Mouse (Mus musculus) forebrain, embryonic 10.5 days (tissue): ENCODE data around the gene Gzmk. TPM values are rescaled to one million over a fixed set of nuclear protein-coding genes. Genes with fewer than 3 reads are reported as not detected.
"Not testable (repeated sequence)": the region's sequence is repeated elsewhere in the genome, so short reads cannot be mapped to it uniquely, and the experiment has no call there.

Experiments used
- DNase-seq: peaks from one replicate; pipeline ENCODE4 v3.0.0-alpha.2; 2017; ENCODE audit warnings: low spot score; ENCODE audit errors: extremely low spot score
- H3K27ac ChIP-seq: fragments of 300-500 bp; sonication (generic); 2 replicates; pipeline ENCODE4 v1.5.1; 2016; ENCODE audit warnings: mild to moderate bottlenecking
- H3K27me3 ChIP-seq: fragments of 300-500 bp; sonication (generic); 2 replicates; pipeline ENCODE4 v1.6.1; 2016; ENCODE audit warnings: mild to moderate bottlenecking; ENCODE audit not compliant: poor library complexity, severe bottlenecking
- H3K36me3 ChIP-seq: fragments of 300-500 bp; sonication (generic); replicated peaks from 2 replicates; pipeline ENCODE4 v1.6.1; 2016; ENCODE audit warnings: mild to moderate bottlenecking, moderate library complexity
- H3K4me1 ChIP-seq: fragments of 300-500 bp; sonication (generic); 2 replicates; pipeline ENCODE4 v1.6.1; 2016
- H3K4me3 ChIP-seq: fragments of 300-500 bp; sonication (generic); 2 replicates; pipeline ENCODE4 v1.5.1; 2016; ENCODE audit warnings: mild to moderate bottlenecking, moderate library complexity
- H3K9me3 ChIP-seq: fragments of 300-500 bp; sonication (generic); 2 replicates; pipeline ENCODE4 v1.6.1; 2016; ENCODE audit warnings: mild to moderate bottlenecking, moderate library complexity
- whole genome bisulfite sequencing: fragments of 180-500 bp; shearing (Covaris S2); methylation state at CpG from one replicate; pipeline ENCODE4 v1.1.7; 2016; 5-methylcytosine and 5-hydroxymethylcytosine counted together
- polyA plus RNA-seq: library from polyadenylated mRNA; unstranded; fragments of >200 nt; fragmentation: Nextera tagmentation; extraction: Ambion mirVana; gene quantifications from 2 replicates; pipeline ENCODE4 v1.2.1, GENCODE M21; 2016

The Gzmk gene
- not detected in 2 replicates for polyA plus RNA-seq

DNA sequence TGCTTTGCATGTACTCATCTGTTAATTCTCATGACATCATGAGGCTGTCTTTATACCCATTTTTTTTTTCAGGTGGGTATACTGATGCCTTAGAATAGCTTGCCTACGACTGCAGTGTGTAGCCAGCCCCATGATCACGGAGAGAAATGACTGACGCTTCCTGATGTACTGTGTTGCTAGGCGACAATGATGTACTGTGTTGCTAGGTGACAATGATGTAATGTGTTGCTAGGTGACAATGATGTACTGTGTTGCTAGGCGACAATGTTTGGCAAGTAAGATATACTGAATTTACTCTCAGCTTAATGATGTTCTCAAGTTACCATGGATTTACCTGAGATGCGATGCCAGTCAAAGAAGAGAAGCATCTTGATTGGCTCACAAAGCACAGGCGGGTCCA lies at the start of gene Gzmk:
Gene Gzmk (minus strand): TSS at position 98 of the 400 bp plus-strand sequence.
- H3K4me3 ChIP-seq: no peak within 1 kb of the TSS
- WGBS: 65% methylated on average over 7 of the region's 7 CpGs
- no peaks in the 10 kb centered on the region for H3K36me3 ChIP-seq
- no peaks in the 10 kb centered on the region for H3K9me3 ChIP-seq
- H3K27me3 ChIP-seq: no peaks in the 10 kb centered on the region
- no peak within 1 kb of the TSS for H3K27ac ChIP-seq
- DNase-seq: peak; percentile 14
- peaks cover 8% of the 10 kb centered on the region for H3K4me1 ChIP-seq

DNA sequence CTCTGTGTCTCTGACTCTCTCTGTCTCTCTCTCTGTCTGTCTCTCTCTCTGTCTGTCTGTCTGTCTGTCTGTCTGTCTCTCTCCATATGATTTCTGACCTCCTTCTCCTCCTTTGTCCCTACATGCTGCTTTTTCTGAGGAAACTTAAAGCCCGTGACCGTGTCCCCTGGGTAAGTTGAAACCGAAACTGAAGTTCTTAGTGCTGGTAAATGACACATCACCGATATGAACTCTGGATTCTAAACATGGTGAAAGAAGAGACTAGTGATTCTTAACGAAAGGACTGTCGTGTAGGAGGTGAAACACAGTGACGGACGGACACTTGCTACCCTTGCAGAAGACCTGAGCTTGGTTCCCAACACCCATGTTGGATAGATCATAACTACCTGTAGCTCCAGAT lies 45.5 kb upstream of the Gzmk start:
- Histone ChIP-seq H3K27me3 (no peaks in the 10 kb centered on the region), H3K27ac (no peak overlapping the region), H3K9me3 (no peaks in the 10 kb centered on the region), H3K36me3 (no peaks in the 10 kb centered on the region), H3K4me3 (no peak overlapping the region), H3K4me1 (peaks cover 10% of the 10 kb centered on the region)
- DNase-seq: no peak
- WGBS: 91% methylated on average over 8 of the region's 8 CpGs

DNA sequence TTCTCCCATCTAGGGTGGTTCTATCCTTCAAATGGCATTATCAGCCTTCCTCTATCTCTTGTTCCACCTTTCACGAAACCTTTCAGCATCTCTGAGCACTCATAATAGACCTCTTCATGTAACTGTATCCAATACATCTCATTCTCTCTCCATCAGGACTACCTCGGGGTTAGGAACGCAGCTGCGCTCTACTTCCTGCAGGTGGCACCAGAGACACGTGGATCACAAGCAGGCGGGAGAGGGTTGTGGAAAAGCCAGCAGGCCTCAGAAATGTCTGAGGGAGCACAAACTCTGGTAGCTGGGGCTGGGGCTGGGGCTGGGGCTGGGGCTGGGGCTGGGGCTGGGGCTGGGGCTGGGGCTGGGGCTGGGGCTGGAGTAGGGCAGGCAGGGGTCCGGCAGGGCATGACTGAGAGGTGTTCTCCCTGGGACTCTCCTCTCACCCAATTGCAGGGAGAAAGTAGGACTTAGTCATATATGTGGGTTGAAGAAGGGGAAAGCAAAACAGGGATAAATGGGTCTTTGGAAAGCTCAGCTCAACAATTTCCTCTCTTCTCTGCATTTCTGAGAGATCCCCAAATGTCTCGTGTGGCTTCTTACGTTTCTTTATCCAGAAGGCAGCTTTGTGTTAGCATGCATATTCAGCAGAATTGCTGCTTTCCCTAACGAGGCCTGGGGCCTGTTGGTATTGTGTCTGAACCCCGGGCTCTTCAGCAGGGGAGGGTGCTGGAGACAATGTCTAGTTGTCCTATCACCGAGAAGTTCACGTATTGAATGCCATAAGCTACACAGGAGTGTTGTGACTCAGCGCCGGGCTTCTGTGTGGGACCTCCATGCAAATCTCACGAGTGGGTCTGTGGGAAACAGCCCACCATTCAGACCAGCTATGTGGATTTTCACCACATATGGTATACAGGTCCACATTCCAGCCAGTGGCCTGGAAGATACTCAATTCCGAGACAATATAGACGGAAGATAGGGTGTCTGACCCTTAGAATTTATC lies 44.4 kb upstream of the Gzmk start:
- WGBS: 44% methylated on average over 18 of the region's 18 CpGs
- H3K9me3 ChIP-seq: no peaks in the 10 kb centered on the region
- H3K27me3 ChIP-seq: no peaks in the 10 kb centered on the region
- no peaks in the 10 kb centered on the region for H3K36me3 ChIP-seq
- peak overlapping the region; percentile 79 for H3K27ac ChIP-seq
- no peak overlapping the region for H3K4me3 ChIP-seq
- DNase-seq: peak; percentile 83
- peaks cover 10% of the 10 kb centered on the region for H3K4me1 ChIP-seq

GRCm38 (mm10) chr13:113267204-113267603 lies 41.5 kb upstream of the Gzmk start:
- H3K36me3 ChIP-seq: no peaks in the 10 kb centered on the region
- no peaks in the 10 kb centered on the region for H3K9me3 ChIP-seq
- DNase-seq: no peak
- WGBS: 92% methylated on average over 3 of the region's 3 CpGs
- H3K4me1 ChIP-seq: peaks cover 10% of the 10 kb centered on the region
- H3K4me3 ChIP-seq: no peak overlapping the region
- no peak overlapping the region for H3K27ac ChIP-seq
- H3K27me3 ChIP-seq: no peaks in the 10 kb centered on the region

- Histone ChIP-seq H3K4me1 (peaks cover 10% of the 10 kb centered on the region), H3K27ac (no peak overlapping the region), H3K27me3 (no peaks in the 10 kb centered on the region), H3K36me3 (no peaks in the 10 kb centered on the region), H3K4me3 (no peak overlapping the region), H3K9me3 (no peaks in the 10 kb centered on the region)
- DNase-seq: peak; percentile 78
- 34% methylated on average over 9 of the region's 9 CpGs for WGBS
Measured at GRCm38 (mm10) chr13:113266495-113266951, 40.8 kb upstream of the Gzmk start.

DNA sequence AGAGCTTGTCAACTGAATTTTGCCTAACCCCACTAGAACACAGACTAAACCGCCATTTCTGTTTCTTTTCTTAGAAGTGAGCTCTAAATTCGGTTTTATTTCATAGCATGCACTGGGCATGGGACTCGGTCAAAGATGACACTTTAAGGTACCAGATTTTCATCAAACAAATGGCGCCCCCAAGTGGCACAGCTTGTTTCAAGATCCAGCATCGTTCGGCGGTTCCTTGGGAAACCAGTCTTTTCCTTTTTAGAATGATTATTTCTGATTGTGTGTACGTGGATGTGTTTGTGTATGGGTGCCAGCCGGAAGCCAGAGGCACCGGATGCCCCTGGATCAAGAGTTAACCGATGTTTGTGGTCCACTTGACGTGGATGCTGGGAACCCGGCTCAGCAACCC lies 39.5 kb upstream of the Gzmk start:
- H3K36me3 ChIP-seq: no peaks in the 10 kb centered on the region
- no peaks in the 10 kb centered on the region for H3K9me3 ChIP-seq
- peaks cover 7% of the 10 kb centered on the region for H3K4me1 ChIP-seq
- H3K4me3 ChIP-seq: no peak overlapping the region
- 32% methylated on average over 13 of the region's 13 CpGs for WGBS
- H3K27ac ChIP-seq: no peak overlapping the region
- no peaks in the 10 kb centered on the region for H3K27me3 ChIP-seq
- DNase-seq: peak; percentile 44

- Histone ChIP-seq H3K36me3 (no peaks in the 10 kb centered on the region), H3K27ac (no peak overlapping the region), H3K4me1 (0 out of 2 replicates have a peak, but pooled peaks cover 3% of the 10 kb centered on the region), H3K4me3 (no peak overlapping the region), H3K27me3 (no peaks in the 10 kb centered on the region), H3K9me3 (no peaks in the 10 kb centered on the region)
- 88% methylated on average over 12 of the region's 12 CpGs for WGBS
- no peak for DNase-seq
Measured at GRCm38 (mm10) chr13:113262822-113263221, 37.1 kb upstream of the Gzmk start.

DNA sequence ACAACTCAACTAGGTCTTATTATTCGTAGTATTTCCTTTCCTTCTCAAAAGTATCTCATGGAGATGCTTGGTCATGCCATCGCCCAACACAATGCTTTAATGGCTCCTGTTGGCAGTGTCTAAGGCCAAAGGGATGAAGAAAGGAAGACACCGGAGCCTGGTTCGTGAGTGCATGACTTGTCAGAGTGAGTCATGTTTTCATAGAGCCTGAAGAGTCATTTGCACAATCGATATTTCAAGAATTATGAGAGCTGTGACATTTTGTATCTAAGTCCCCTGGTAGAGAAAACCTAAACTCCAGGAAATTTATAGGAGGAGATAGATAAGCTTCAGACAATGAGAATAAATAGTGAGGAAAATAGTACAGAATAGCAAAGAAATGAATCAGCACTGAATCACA lies 33.5 kb upstream of the Gzmk start:
- WGBS: 95% methylated on average over 5 of the region's 5 CpGs
- no peak for DNase-seq
- no peaks in the 10 kb centered on the region for H3K27me3 ChIP-seq
- no peaks in the 10 kb centered on the region for H3K36me3 ChIP-seq
- H3K4me3 ChIP-seq: no peak overlapping the region
- H3K4me1 ChIP-seq: no peaks in the 10 kb centered on the region
- H3K9me3 ChIP-seq: no peaks in the 10 kb centered on the region
- no peak overlapping the region for H3K27ac ChIP-seq

DNA sequence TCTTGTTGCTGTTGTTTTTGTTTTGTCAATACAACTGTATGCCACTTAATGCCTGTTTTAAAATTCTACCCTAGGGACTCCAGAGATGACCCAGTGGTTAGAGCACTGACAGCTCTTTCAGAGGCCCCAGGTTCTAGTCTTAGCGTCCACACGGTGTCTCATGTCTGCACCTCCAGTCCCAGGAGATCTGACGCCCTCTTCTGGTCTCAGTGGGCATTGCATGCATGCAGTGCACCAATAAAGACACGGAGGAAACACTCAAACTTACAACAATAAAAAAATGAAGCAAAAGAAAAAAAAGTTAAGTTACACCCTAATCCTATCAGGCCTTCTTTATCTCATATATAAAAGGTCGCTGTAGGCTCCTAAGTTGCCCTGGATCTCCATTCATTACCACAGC lies 31.5 kb upstream of the Gzmk start:
- H3K27ac ChIP-seq: no peak overlapping the region
- no peaks in the 10 kb centered on the region for H3K27me3 ChIP-seq
- no peaks in the 10 kb centered on the region for H3K4me1 ChIP-seq
- no peaks in the 10 kb centered on the region for H3K36me3 ChIP-seq
- WGBS: 39% methylated on average over 5 of the region's 5 CpGs
- H3K4me3 ChIP-seq: no peak overlapping the region
- no peak for DNase-seq
- no peaks in the 10 kb centered on the region for H3K9me3 ChIP-seq

DNA sequence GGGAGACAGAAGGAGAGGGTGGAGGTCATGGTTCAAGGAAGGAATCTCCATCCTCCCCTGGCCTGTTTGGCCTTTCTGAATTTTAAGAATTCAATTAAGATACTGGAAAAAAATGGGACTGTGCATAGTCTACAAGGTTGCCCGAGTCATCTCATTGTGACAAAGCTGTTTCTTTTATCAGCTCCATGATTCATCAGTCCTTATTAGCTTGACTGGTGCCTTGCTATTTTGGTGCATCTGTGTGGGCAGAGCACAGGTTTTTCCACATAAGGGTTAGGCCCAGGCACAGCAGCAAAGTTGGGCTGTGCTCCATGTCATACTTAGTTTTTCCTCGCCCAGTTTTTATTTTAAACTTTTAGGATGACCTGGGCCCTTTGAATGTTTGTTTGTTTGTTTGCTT lies 31.1 kb upstream of the Gzmk start:
- Histone ChIP-seq H3K27me3 (no peaks in the 10 kb centered on the region), H3K27ac (no peak overlapping the region), H3K4me1 (no peaks in the 10 kb centered on the region), H3K36me3 (no peaks in the 10 kb centered on the region), H3K4me3 (no peak overlapping the region), H3K9me3 (no peaks in the 10 kb centered on the region)
- 95% methylated on average over 2 of the region's 2 CpGs for WGBS
- no peak for DNase-seq

GRCm38 (mm10) chr13:113252580-113252979 lies 26.9 kb upstream of the Gzmk start:
- not testable (repeated sequence) for H3K9me3 ChIP-seq
- WGBS: 90% methylated on average over 7 of the region's 7 CpGs

DNA sequence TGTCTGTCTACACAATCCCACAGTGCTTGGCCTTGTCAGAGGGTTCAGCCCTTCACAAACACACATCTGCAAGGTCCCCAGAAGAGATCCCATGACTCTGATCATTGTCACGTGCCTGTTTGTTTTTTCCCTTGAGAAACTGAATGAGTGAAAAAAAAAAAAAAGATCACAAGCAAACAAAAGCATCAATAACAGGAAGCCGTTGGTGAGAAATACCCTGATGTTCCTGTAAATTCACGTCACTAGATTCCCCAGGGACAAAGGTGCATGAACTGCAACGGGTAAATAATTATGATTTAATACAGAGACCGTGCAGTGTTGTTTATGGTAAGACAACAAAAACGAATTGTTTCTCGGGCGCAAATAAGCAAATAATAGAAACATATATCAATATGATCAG lies 19.3 kb upstream of the Gzmk start:
- WGBS: 87% methylated on average over 8 of the region's 8 CpGs
- H3K4me3 ChIP-seq: no peak overlapping the region
- H3K4me1 ChIP-seq: no peaks in the 10 kb centered on the region; the same call in 1 of the 2 replicates
- no peaks in the 10 kb centered on the region for H3K27me3 ChIP-seq
- no peaks in the 10 kb centered on the region for H3K36me3 ChIP-seq
- no peaks in the 10 kb centered on the region for H3K9me3 ChIP-seq
- DNase-seq: no peak
- no peak overlapping the region for H3K27ac ChIP-seq

More at GRCm38 (mm10) chr13:113252580-113252979, 26.9 kb upstream of the Gzmk start:
- not testable (repeated sequence) for H3K27me3 ChIP-seq, H3K4me3 ChIP-seq, DNase-seq, H3K27ac ChIP-seq, H3K4me1 ChIP-seq, H3K36me3 ChIP-seq

GRCm38 (mm10) chr13:113242129-113242528 lies 16.4 kb upstream of the Gzmk start:
- H3K36me3 ChIP-seq: no peaks in the 10 kb centered on the region
- WGBS: 55% methylated on average over 6 of the region's 6 CpGs

More at GRCm38 (mm10) chr13:113242129-113242528, 16.4 kb upstream of the Gzmk start:
- Histone ChIP-seq H3K9me3 (no peaks in the 10 kb centered on the region), H3K27ac (0 out of 2 replicates have a peak overlapping the region, but pooled peaks have one; percentile 25), H3K4me1 (no peaks in the 10 kb centered on the region; the same call in 1 of the 2 replicates), H3K27me3 (no peaks in the 10 kb centered on the region), H3K4me3 (no peak overlapping the region)
- no peak for DNase-seq
